Comparison of ENCODE assay signal across 8 mouse cellular contexts in the genomic region with DNA sequence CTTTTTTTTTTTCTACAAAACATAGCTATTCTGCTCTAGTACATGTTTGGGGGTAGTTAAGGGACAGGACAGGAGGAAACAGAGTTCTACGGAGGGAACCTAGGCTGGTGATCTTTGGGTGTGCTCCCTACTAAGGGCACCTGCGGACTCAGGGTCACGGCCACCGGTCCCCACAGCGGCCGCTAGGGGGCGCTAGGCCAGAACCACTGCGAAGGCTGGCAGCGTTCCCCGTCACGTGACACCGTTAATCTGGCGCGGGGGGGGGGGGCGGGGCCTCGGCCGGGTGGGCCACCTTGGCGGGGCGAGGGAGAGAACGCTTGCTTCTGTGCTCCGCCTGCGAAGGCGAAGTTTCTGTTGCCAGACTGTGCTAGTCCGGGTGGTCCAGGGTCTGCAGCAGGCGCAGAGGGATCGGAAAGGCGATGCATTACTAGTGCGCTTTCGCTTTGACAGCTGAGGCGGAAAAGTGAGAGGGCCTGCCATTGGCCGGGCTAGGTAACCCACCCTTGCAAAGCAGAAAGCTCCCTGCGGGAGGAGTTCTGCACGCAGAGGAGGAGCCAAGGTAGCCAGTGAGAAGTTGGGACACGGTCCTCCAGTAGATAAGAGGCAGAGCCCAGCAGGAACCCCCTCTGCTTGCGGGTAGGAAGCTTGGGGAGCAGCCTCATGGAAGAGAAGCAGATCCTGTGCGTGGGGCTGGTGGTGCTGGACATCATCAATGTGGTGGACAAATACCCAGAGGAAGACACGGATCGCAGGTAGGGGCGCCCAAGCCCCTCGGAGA. TPM values are rescaled to one million over a fixed set of nuclear protein-coding genes. Genes with fewer than 3 reads are reported as not detected.
DNase-seq lines count a peak whose midpoint lies in the region; ATAC-seq and TF ChIP-seq lines count a peak whose summit lies in the region.

A gene (plus strand): TSS at position 176 of the 778 bp plus-strand sequence.

- no peaks in the 10 kb centered on the region for H3K36me3 ChIP-seq in hindbrain, embryonic 16.5 days (ENCODE audit: control insufficient read depth, insufficient read depth, low read length)

- peak within 1 kb of the TSS; percentile 72 for H3K9ac ChIP-seq in hindbrain, embryonic 16.5 days (ENCODE audit: low read depth, low read length)

- peak within 1 kb of the TSS; percentile 94 for H3K27ac ChIP-seq in gastrocnemius, adult 2 months
- peak within 1 kb of the TSS; percentile 76 for H3K27ac ChIP-seq in hindbrain, embryonic 16.5 days (ENCODE audit: low read depth, low read length)

- intact Hi-C loops in gastrocnemius, adult 2 months (cut with DNase I) = no loop called here

- H3K4me1 ChIP-seq in hindbrain, embryonic 16.5 days (ENCODE audit: control insufficient read depth, insufficient read depth, low read depth, low read length) = peaks cover 14% of the 10 kb centered on the region

- peak; percentile 81 for TF ChIP-seq CTCF in gastrocnemius, adult 2 months (IDR thresholded peaks at IDR 0.05)

- no peaks in the 10 kb centered on the region for H3K27me3 ChIP-seq in hindbrain, embryonic 16.5 days (replicated peaks; ENCODE audit: control insufficient read depth, insufficient read depth, low read length)

- peak; percentile 95 for DNase-seq in ZHBTc4 (ENCODE audit: low read depth, low spot score)
- peak; percentile 90 to 97 for DNase-seq in cerebellum, postnatal 4 days (ENCODE audit: low spot score in 2 of 2)
- DNase-seq in gastrocnemius, adult 2 months = peak; percentile 94
- peak; percentile 68 for DNase-seq in left cerebral cortex, adult 11 months (ENCODE audit: low spot score)
- DNase-seq in lung, postnatal 4 days = peak; percentile 90 to 94
- peak; percentile 93 for DNase-seq in retina, postnatal 1 day
- DNase-seq in thymus, postnatal 4 days = peak; percentile 98

- peak within 1 kb of the TSS; percentile 77 for H3K4me2 ChIP-seq in hindbrain, embryonic 16.5 days (ENCODE audit: low read length)

- ATAC-seq in hindbrain, embryonic 16.5 days = peak; percentile 80

- under 1% methylated on average over 34 of the region's 40 CpGs for WGBS in hindbrain, embryonic 16.5 days

- peak within 1 kb of the TSS; percentile 76 for H3K4me3 ChIP-seq in gastrocnemius, adult 2 months
- peak within 1 kb of the TSS; percentile 57 for H3K4me3 ChIP-seq in hindbrain, embryonic 16.5 days (ENCODE audit: low read length)

- no peaks in the 10 kb centered on the region for H3K9me3 ChIP-seq in hindbrain, embryonic 16.5 days (ENCODE audit: control insufficient read depth, low read length)

RNA-seq across cellular contexts. Expression of the gene that starts here (rescaled TPM):
- total RNA-seq in gastrocnemius, adult 2 months (2021) = 10 to 100 TPM; 29.2 to 30.8 TPM
- polyA plus RNA-seq in hindbrain, embryonic 16.5 days (2015; fragmentation: Nextera tagmentation; extraction: Ambion mirVana) = 12.2 and 13.7 TPM in 2 replicates

Comparison
In these comparisons a context has a peak if more than half of its experiments do, and no peak if none do; other contexts are left out.
1. Peak in every context shown above with its lines: DNase-seq, ATAC-seq, H3K4me3 ChIP-seq and H3K27ac ChIP-seq.